Mouse (Mus musculus) midbrain, postnatal 0 days (tissue): ENCODE measurements at regions not wholly inside any gene's neighbourhood (a gene's known extent, or its start where the extent isn't known, plus 50 kb on each side); places are given as distances from the start of the nearest gene placed in this dataset.

ENCODE experiments used
- ATAC-seq: fragments of 200-750 bp; cut with Nextera tagmentation; 2 replicates; pipeline ENCODE4 v1.8.0; 2017; ENCODE audit warnings: moderate number of reproducible peaks, mild to moderate bottlenecking, moderate TSS enrichment, moderate library complexity; ENCODE audit not compliant: low FRiP score
- DNase-seq: peaks from one replicate; pipeline ENCODE4 v3.0.0-alpha.2; 2015; ENCODE audit warnings: low spot score
- H3K27ac ChIP-seq: fragments of 300-500 bp; sonication (generic); 2 replicates; pipeline ENCODE4 v1.5.1; 2014; ENCODE audit warnings: low read depth, mild to moderate bottlenecking, low read length, mixed read lengths
- H3K27me3 ChIP-seq: fragments of 300-500 bp; sonication (generic); 2 replicates; pipeline ENCODE4 v1.6.1; 2014; ENCODE audit warnings: low read length, control low read depth, mixed read lengths; ENCODE audit not compliant: insufficient read depth
- H3K36me3 ChIP-seq: fragments of 300-500 bp; sonication (generic); 2 replicates; pipeline ENCODE4 v1.6.1; 2014; ENCODE audit warnings: low read length, control low read depth, mixed read lengths; ENCODE audit not compliant: insufficient read depth
- H3K4me1 ChIP-seq: fragments of 300-500 bp; sonication (generic); 2 replicates; pipeline ENCODE4 v1.6.1; 2014; ENCODE audit warnings: mild to moderate bottlenecking, control low read depth, antibody characterized with exemption, low read length, mixed read lengths; ENCODE audit not compliant: insufficient read depth
- H3K4me2 ChIP-seq: fragments of 300-500 bp; sonication (generic); 2 replicates; pipeline ENCODE4 v1.6.1; 2014; ENCODE audit warnings: low read depth, mild to moderate bottlenecking, low read length, mixed read lengths; ENCODE audit not compliant: poor library complexity, severe bottlenecking
- H3K4me3 ChIP-seq: fragments of 300-500 bp; sonication (generic); 2 replicates; pipeline ENCODE4 v1.5.1; 2014; ENCODE audit warnings: low read depth, mild to moderate bottlenecking, low read length, moderate library complexity
- H3K9ac ChIP-seq: fragments of 300-500 bp; sonication (generic); replicated peaks from 2 replicates; pipeline ENCODE4 v1.6.1; 2014; ENCODE audit warnings: mild to moderate bottlenecking, low read length, moderate library complexity, mixed read lengths; ENCODE audit not compliant: poor library complexity, severe bottlenecking
- H3K9me3 ChIP-seq: fragments of 300-500 bp; sonication (generic); 2 replicates; pipeline ENCODE4 v1.6.1; 2016; ENCODE audit warnings: low read length, control low read depth
- CTCF ChIP-seq: IDR thresholded peaks from 2 replicates; pipeline ENCODE4 v1.5.1; 2016; ENCODE audit warnings: antibody characterized with exemption, mild to moderate bottlenecking
- WGBS: fragments of 180-500 bp; shearing (Covaris S2); extraction: QIAGEN DNeasy Blood & Tissue Kit; methylation state at CpG from one replicate; pipeline ENCODE4 v1.1.7; 2014; 5-methylcytosine and 5-hydroxymethylcytosine counted together

DNA sequence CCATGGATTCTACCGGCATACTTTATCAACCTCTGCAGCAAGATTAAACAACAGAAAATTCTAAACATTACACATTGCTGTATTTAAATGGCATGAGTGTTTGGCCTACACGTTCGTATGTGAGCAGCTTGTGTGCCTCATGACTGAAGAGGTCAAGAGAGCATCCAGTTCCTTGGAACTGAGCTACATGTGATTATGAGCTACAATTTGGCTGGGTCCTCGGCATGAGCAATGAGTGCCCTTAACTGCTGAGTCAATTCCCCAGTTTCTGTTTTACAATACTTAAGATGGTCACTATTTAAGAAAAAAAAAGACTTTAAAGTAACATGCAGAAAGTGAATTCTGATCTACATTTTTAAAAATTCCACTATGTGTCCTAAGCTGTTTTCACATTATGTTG is 338.4 kb upstream of the Gpc6 start:
- Histone ChIP-seq H3K4me1 (no peaks in the 10 kb centered on the region), H3K4me2 (no peak overlapping the region), H3K9me3 (no peaks in the 10 kb centered on the region), H3K36me3 (no peaks in the 10 kb centered on the region), H3K9ac (no peak overlapping the region), H3K27me3 (no peaks in the 10 kb centered on the region), H3K4me3 (no peak overlapping the region), H3K27ac (no peak overlapping the region)
- DNase-seq (no peak), ATAC-seq (no peak)
- TF ChIP-seq CTCF: no peak
- WGBS: 90% methylated on average over 4 of the region's 4 CpGs

DNA sequence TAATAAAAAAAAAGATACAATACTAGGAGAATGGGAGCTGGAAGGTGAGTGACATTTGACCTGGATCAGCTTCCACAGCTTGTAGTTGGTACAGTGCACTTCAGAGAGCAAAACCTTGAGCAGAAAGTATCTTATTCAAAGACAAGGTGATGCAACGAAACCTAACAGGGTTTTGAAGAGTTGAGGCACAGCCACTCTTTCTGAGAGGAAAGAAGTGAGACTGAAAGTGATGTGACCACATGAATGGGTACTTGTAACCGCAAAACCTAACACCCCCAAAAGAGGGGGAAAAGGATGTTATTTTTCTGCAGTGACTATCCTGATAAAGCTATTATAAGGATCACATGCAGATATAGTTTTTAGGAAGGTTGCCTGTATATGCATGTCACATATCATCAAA is 335.6 kb upstream of the Gpc6 start:
- Histone ChIP-seq H3K9me3 (no peaks in the 10 kb centered on the region), H3K27me3 (no peaks in the 10 kb centered on the region), H3K27ac (no peak overlapping the region), H3K4me2 (no peak overlapping the region), H3K4me1 (no peaks in the 10 kb centered on the region), H3K9ac (no peak overlapping the region), H3K4me3 (no peak overlapping the region), H3K36me3 (no peaks in the 10 kb centered on the region)
- ATAC-seq (no peak), DNase-seq (no peak)
- no peak for TF ChIP-seq CTCF
- WGBS: 94% methylated on average over 2 of the region's 2 CpGs

DNA sequence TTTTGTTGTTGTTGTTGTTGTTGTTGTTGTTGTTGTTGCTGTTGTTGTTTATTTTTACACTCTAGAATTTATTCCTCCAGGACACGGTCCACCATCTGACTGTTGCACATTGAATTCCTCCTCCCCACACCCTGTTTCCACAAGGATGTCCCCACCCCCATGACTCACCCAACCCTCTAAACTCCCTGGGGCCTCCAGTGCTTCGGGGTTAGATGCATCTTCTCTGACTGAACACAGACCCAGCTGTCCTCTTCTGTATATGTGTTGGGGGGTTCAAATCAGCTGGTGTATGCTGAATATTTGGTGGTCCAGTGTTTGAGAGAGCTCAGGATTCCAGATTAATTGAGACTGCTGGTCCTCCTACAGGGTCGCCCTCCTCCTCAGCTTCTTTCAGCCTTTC is 335.0 kb upstream of the Gpc6 start:
- 95% methylated on average over 3 of the region's 3 CpGs for WGBS
- Histone ChIP-seq H3K27ac (no peak overlapping the region), H3K4me1 (no peaks in the 10 kb centered on the region), H3K9me3 (no peaks in the 10 kb centered on the region), H3K9ac (no peak overlapping the region), H3K36me3 (no peaks in the 10 kb centered on the region), H3K4me3 (no peak overlapping the region), H3K27me3 (no peaks in the 10 kb centered on the region), H3K4me2 (no peak overlapping the region)
- ATAC-seq (no peak), DNase-seq (no peak)
- TF ChIP-seq CTCF: no peak

DNA sequence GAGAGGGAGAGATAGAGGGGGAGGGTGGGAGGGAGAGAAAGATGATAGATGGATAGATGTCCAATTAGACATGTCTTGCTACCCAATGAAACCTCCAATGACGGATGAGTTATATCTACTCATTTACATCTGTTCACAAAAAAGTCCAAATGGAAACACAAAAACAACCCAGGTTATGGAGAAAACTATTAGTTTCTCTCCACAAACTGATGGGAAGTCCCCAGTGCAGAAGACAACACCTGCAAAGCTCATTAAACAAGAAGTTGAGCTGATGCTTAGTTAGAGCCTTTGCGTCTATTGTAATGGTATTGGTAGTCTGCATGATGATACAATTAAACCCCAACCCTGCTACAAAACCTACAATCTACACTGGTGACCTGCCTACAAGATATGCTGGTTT is 317.0 kb upstream of the Gpc6 start:
- Histone ChIP-seq H3K4me1 (no peaks in the 10 kb centered on the region), H3K27me3 (no peaks in the 10 kb centered on the region), H3K27ac (no peak overlapping the region), H3K9ac (no peak overlapping the region), H3K4me3 (no peak overlapping the region), H3K4me2 (no peak overlapping the region), H3K36me3 (no peaks in the 10 kb centered on the region), H3K9me3 (no peaks in the 10 kb centered on the region)
- WGBS: 93% methylated on average over 2 of the region's 2 CpGs
- DNase-seq: no peak
- ATAC-seq: no peak
- no peak for TF ChIP-seq CTCF

DNA sequence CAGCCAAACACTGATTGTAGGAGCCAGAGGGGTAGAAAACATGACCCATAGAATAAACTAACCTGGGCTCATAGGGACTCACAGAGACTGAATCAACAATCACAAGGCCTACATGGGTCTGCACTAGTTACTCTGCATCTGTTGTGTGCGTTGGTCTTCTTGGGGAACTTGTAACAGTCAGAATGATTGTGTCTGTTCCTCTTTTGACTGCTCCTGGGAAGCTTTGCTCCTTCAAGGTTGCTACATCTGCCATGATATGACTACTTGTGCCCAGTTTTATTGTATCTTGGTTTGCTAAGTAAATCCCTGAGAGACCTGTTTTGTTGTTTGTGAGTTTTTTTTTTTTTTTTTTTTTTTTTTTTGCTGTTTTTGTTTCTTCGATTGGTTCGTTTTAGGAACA is 313.9 kb upstream of the Gpc6 start:
- DNase-seq (no peak), ATAC-seq (no peak)
- 84% methylated on average over 3 of the region's 3 CpGs for WGBS

DNA sequence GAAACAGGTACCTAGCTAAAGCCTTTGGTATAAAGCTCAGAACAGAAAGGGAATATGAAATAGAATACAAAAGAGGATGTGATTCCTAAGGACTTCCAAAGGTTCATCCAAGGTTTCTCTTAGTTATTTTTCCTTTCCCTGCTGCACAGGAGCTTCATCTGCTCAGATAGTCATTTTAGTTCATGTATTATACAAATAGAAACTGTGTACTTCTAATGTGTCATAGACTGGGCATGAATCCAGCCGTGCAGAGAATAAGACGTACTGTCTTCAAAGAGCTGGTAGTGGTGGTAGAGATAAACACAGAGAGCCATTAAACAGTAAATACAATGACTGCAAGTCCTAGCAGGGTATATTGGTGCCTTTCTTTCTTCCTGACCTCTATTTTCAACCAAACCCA is 292.9 kb upstream of the Gpc6 start:
- 78% methylated on average over 2 of the region's 2 CpGs for WGBS
- Histone ChIP-seq H3K27ac (no peak overlapping the region), H3K4me1 (no peaks in the 10 kb centered on the region), H3K9me3 (no peaks in the 10 kb centered on the region), H3K9ac (no peak overlapping the region), H3K4me3 (no peak overlapping the region), H3K36me3 (no peaks in the 10 kb centered on the region), H3K27me3 (no peaks in the 10 kb centered on the region), H3K4me2 (no peak overlapping the region)
- TF ChIP-seq CTCF: no peak
- ATAC-seq (no peak), DNase-seq (no peak)

More for the DNA sequence above, 313.9 kb upstream of the Gpc6 start:
- no peak for TF ChIP-seq CTCF
- Histone ChIP-seq H3K27me3 (no peaks in the 10 kb centered on the region), H3K4me2 (no peak overlapping the region), H3K9me3 (no peaks in the 10 kb centered on the region), H3K36me3 (no peaks in the 10 kb centered on the region), H3K4me3 (no peak overlapping the region), H3K27ac (no peak overlapping the region), H3K9ac (no peak overlapping the region), H3K4me1 (no peaks in the 10 kb centered on the region)

DNA sequence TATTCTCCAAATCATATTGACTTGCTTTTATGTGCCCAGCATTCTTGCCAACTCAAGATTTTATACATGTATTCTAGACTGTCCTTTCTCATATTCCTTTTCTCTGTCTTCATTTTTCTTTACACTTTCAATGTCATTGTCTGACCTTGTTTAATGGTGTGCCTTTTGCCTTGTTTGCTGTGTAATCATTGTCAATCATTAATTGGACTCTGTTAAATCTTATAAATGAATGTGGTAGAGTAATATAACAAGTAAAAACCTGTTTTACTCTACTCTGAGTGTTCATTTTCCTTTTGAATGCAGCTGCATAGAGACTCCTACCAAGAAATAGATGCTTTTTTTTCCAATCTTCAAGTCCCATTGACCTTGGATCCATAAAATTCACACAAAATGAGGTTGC is 283.0 kb upstream of the Gpc6 start:
- Histone ChIP-seq H3K4me1 (no peaks in the 10 kb centered on the region), H3K4me2 (no peak overlapping the region), H3K27me3 (no peaks in the 10 kb centered on the region), H3K9ac (no peak overlapping the region), H3K27ac (no peak overlapping the region), H3K4me3 (no peak overlapping the region), H3K36me3 (no peaks in the 10 kb centered on the region), H3K9me3 (no peaks in the 10 kb centered on the region)
- TF ChIP-seq CTCF: no peak
- ATAC-seq (no peak), DNase-seq (no peak)
